Mouse (Mus musculus): ENCODE data around the gene Pnrc2. TPM values are rescaled to one million over a fixed set of nuclear protein-coding genes. Genes with fewer than 3 reads are reported as not detected.

Pnrc2 gene
- polyA plus RNA-seq, 1 experiment from 2014 or later = 53.2 TPM

- no peak for DNase-seq
- Histone ChIP-seq H3K9ac (replicated peaks) (no peak overlapping the region; the same call in 1 of the 2 replicates), H3K4me2 (ENCODE audit: low read depth, low read length) (peak overlapping the region; percentile 43), H3K27ac (ENCODE audit: low read depth) (peak overlapping the region; percentile 73), H3K4me3 (ENCODE audit: low read depth, low read length) (no peak overlapping the region), H3K27me3 (ENCODE audit: insufficient read depth, low read length) (no peaks in the 10 kb centered on the region), H3K4me1 (ENCODE audit: insufficient read depth) (peaks cover 15% of the 10 kb centered on the region), H3K9me3 (ENCODE audit: low read length) (no peaks in the 10 kb centered on the region), H3K36me3 (replicated peaks; ENCODE audit: insufficient read depth, low read length) (peaks cover 13% of the 10 kb centered on the region)
- TF ChIP-seq EP300 (IDR thresholded peaks at IDR 0.05; ENCODE audit: low read depth) (no peak), CTCF (IDR thresholded peaks at IDR 0.05; ENCODE audit: low read depth) (no peak)
- no peak for ATAC-seq
- WGBS (ENCODE audit: insufficient replicate concordance) = 44% methylated on average over 13 of the region's 13 CpGs
These were observed 45.1 kb upstream of the Pnrc2 start for GRCm38 (mm10) chr4:135918635-135919279.

GRCm38 (mm10) chr4:135913433-135913832 is 39.8 kb upstream of the Pnrc2 start:
- no peaks in the 10 kb centered on the region for H3K9me3 ChIP-seq (ENCODE audit: low read length)
- H3K27ac ChIP-seq (ENCODE audit: low read depth) = peak overlapping the region; percentile 40; the same call in 1 of the 2 replicates
- H3K9ac ChIP-seq (replicated peaks) = no peak overlapping the region
- TF ChIP-seq EP300 (IDR thresholded peaks at IDR 0.05; ENCODE audit: low read depth) (peak; percentile 58), CTCF (IDR thresholded peaks at IDR 0.05; ENCODE audit: low read depth) (no peak)
- peaks cover 6% of the 10 kb centered on the region; the same call in 1 of the 2 replicates for H3K36me3 ChIP-seq (replicated peaks; ENCODE audit: insufficient read depth, low read length)
- ATAC-seq = no peak
- DNase-seq = no peak
- 0 out of 2 replicates have a peak overlapping the region, but pooled peaks have one; percentile 14 for H3K4me2 ChIP-seq (ENCODE audit: low read depth, low read length)
- H3K27me3 ChIP-seq (ENCODE audit: insufficient read depth, low read length) = no peaks in the 10 kb centered on the region
- peaks cover 7% of the 10 kb centered on the region; the same call in 1 of the 2 replicates for H3K4me1 ChIP-seq (ENCODE audit: insufficient read depth)
- H3K4me3 ChIP-seq (ENCODE audit: low read depth, low read length) = no peak overlapping the region
- WGBS (ENCODE audit: insufficient replicate concordance) = 41% methylated on average over 4 of the region's 4 CpGs

GRCm38 (mm10) chr4:135912835-135913234 is 39.2 kb upstream of the Pnrc2 start:
- no peak for TF ChIP-seq EP300 (IDR thresholded peaks at IDR 0.05; ENCODE audit: low read depth)
- peaks cover 4% of the 10 kb centered on the region; the same call in 1 of the 2 replicates for H3K36me3 ChIP-seq (replicated peaks; ENCODE audit: insufficient read depth, low read length)
- no peak overlapping the region for H3K9ac ChIP-seq (replicated peaks)
- DNase-seq (no peak), ATAC-seq (peak; percentile 41; the same call in 1 of the 2 replicates)
- no peaks in the 10 kb centered on the region for H3K27me3 ChIP-seq (ENCODE audit: insufficient read depth, low read length)
- H3K4me2 ChIP-seq (ENCODE audit: low read depth, low read length) = peak overlapping the region; percentile 14; the same call in 1 of the 2 replicates
- peaks cover 7% of the 10 kb centered on the region; the same call in 1 of the 2 replicates for H3K4me1 ChIP-seq (ENCODE audit: insufficient read depth)
- no peak overlapping the region; the same call in 1 of the 2 replicates for H3K27ac ChIP-seq (ENCODE audit: low read depth)
- peak overlapping the region; percentile 1; the same call in 1 of the 2 replicates for H3K4me3 ChIP-seq (ENCODE audit: low read depth, low read length)
- H3K9me3 ChIP-seq (ENCODE audit: low read length) = no peaks in the 10 kb centered on the region
- WGBS (ENCODE audit: insufficient replicate concordance) = 35% methylated on average over 3 of the region's 3 CpGs

GRCm38 (mm10) chr4:135912164-135912563 is 38.5 kb upstream of the Pnrc2 start:
- no peak overlapping the region for H3K4me2 ChIP-seq (ENCODE audit: low read depth, low read length)
- no peak overlapping the region for H3K9ac ChIP-seq (replicated peaks)
- no peaks in the 10 kb centered on the region for H3K9me3 ChIP-seq (ENCODE audit: low read length)
- H3K27ac ChIP-seq (ENCODE audit: low read depth) = peak overlapping the region; percentile 66; the same call in 1 of the 2 replicates
- peaks cover 4% of the 10 kb centered on the region; the same call in 1 of the 2 replicates for H3K36me3 ChIP-seq (replicated peaks; ENCODE audit: insufficient read depth, low read length)
- no peak for ATAC-seq
- WGBS (ENCODE audit: insufficient replicate concordance) = 41% methylated on average over 3 of the region's 3 CpGs
- no peak overlapping the region for H3K4me3 ChIP-seq (ENCODE audit: low read depth, low read length)
- TF ChIP-seq EP300 (IDR thresholded peaks at IDR 0.05; ENCODE audit: low read depth) (no peak), CTCF (IDR thresholded peaks at IDR 0.05; ENCODE audit: low read depth) (no peak)
- no peak for DNase-seq
- 0 out of 2 replicates have a peak, but pooled peaks cover 7% of the 10 kb centered on the region for H3K4me1 ChIP-seq (ENCODE audit: insufficient read depth)
- H3K27me3 ChIP-seq (ENCODE audit: insufficient read depth, low read length) = no peaks in the 10 kb centered on the region

- no peaks in the 10 kb centered on the region for H3K36me3 ChIP-seq (replicated peaks; ENCODE audit: insufficient read depth, low read length)
- ATAC-seq (peak; percentile 74), DNase-seq (no peak)
- H3K27me3 ChIP-seq (ENCODE audit: insufficient read depth, low read length) = no peaks in the 10 kb centered on the region
- no peaks in the 10 kb centered on the region for H3K9me3 ChIP-seq (ENCODE audit: low read length)
- peak overlapping the region; percentile 66 for H3K27ac ChIP-seq (ENCODE audit: low read depth)
- H3K4me2 ChIP-seq (ENCODE audit: low read depth, low read length) = no peak overlapping the region
- no peak overlapping the region for H3K9ac ChIP-seq (replicated peaks)
- WGBS (ENCODE audit: insufficient replicate concordance) = 45% methylated on average over 7 of the region's 7 CpGs
- TF ChIP-seq CTCF (IDR thresholded peaks at IDR 0.05; ENCODE audit: low read depth) = no peak
- peak; percentile 48; the same call in 1 of the 2 replicates for TF ChIP-seq EP300 (IDR thresholded peaks at IDR 0.05; ENCODE audit: low read depth)
- H3K4me1 ChIP-seq (ENCODE audit: insufficient read depth) = 0 out of 2 replicates have a peak, but pooled peaks cover 7% of the 10 kb centered on the region
- no peak overlapping the region for H3K4me3 ChIP-seq (ENCODE audit: low read depth, low read length)
These were observed 37.9 kb upstream of the Pnrc2 start for GRCm38 (mm10) chr4:135911531-135911930.

GRCm38 (mm10) chr4:135909326-135910066 is 35.8 kb upstream of the Pnrc2 start:
- Histone ChIP-seq H3K9ac (replicated peaks) (no peak overlapping the region), H3K27ac (ENCODE audit: low read depth) (no peak overlapping the region), H3K27me3 (ENCODE audit: insufficient read depth, low read length) (no peaks in the 10 kb centered on the region), H3K9me3 (ENCODE audit: low read length) (no peaks in the 10 kb centered on the region), H3K4me1 (ENCODE audit: insufficient read depth) (0 out of 2 replicates have a peak, but pooled peaks cover 7% of the 10 kb centered on the region), H3K36me3 (replicated peaks; ENCODE audit: insufficient read depth, low read length) (no peaks in the 10 kb centered on the region), H3K4me2 (ENCODE audit: low read depth, low read length) (no peak overlapping the region), H3K4me3 (ENCODE audit: low read depth, low read length) (no peak overlapping the region)
- 42% methylated on average over 13 of the region's 13 CpGs for WGBS (ENCODE audit: insufficient replicate concordance)
- TF ChIP-seq CTCF (IDR thresholded peaks at IDR 0.05; ENCODE audit: low read depth) (no peak), EP300 (IDR thresholded peaks at IDR 0.05; ENCODE audit: low read depth) (no peak)
- DNase-seq (no peak), ATAC-seq (no peak)
